Mouse (Mus musculus) megakaryocyte, embryonic 14.5 days (primary cell): Measurements from ENCODE around the gene Scgb1b18. TPM values are rescaled to one million over a fixed set of nuclear protein-coding genes. Genes with fewer than 3 reads are reported as not detected.
"Not testable (repeated sequence)": the region's sequence is repeated elsewhere in the genome, so short reads cannot be mapped to it uniquely, and the experiment has no call there.

Source experiments
- H3K27me3 ChIP-seq: replicated peaks from 2 replicates; pipeline ENCODE3; 2012; ENCODE audit warnings: inconsistent platforms
- H3K36me3 ChIP-seq: replicated peaks from 2 replicates; pipeline ENCODE3; 2012; ENCODE audit warnings: low read length, inconsistent platforms, mixed read lengths
- H3K4me1 ChIP-seq: 2 replicates; pipeline ENCODE4 v1.6.1; 2012; ENCODE audit warnings: inconsistent platforms
- H3K4me3 ChIP-seq: replicated peaks from 2 replicates; pipeline ENCODE3; 2012; ENCODE audit warnings: moderate library complexity, mild to moderate bottlenecking, inconsistent platforms
- H3K9me3 ChIP-seq: 2 replicates; pipeline ENCODE4 v1.6.1; 2012; ENCODE audit warnings: inconsistent platforms
- polyA plus RNA-seq: library from polyadenylated mRNA; stranded (reverse); fragments of >175 nt; gene quantifications from 2 replicates; pipeline ENCODE4 v1.2.3, GENCODE M21; 2012; ENCODE audit warnings: low replicate concordance; ENCODE audit not compliant: insufficient read depth

Gene Scgb1b18
- not detected in 2 replicates for polyA plus RNA-seq

GRCm38 (mm10) chr7:33185268-33185667 lies at the start of gene Scgb1b18:
Gene Scgb1b18 (plus strand): TSS chr7:33185568.
- not testable (repeated sequence) for H3K36me3 ChIP-seq, H3K27me3 ChIP-seq, H3K4me3 ChIP-seq, H3K4me1 ChIP-seq, H3K9me3 ChIP-seq

DNA sequence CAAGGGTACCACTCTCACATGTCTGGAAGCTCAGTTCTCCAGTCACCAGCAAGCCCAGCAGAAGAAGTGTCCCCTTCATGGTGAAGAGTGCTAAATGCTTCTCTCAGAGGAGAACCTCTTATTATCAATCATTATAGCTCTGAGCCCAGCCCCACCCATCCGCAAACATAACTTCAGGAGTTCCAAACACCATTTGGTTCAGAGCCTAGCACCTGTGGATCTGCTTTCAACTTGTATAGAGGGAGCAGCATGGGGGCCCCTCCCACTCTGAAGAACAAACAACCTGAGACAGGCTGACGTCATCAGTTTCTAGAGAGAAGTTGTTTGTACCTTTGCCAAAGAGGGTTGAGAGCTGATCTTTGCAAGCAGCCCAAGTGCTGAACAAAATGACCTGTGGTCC lies 11.6 kb upstream of the Scgb1b18 start, which contains the start of gene Scgb2b18:
TSS of gene Scgb2b18 (minus strand) at position 101 of the 400 bp plus-strand sequence.
- not testable (repeated sequence) for H3K4me3 ChIP-seq, H3K27me3 ChIP-seq

More for the DNA sequence above, 11.6 kb upstream of the Scgb1b18 start, which contains the start of gene Scgb2b18:
- not testable (repeated sequence) for H3K9me3 ChIP-seq, H3K4me1 ChIP-seq, H3K36me3 ChIP-seq

Other genes with a start within 250 kb of the Scgb1b18 start
- gene Scgb2b17, start 129.0 kb upstream of the Scgb1b18 start, polyA plus RNA-seq: not detected in 2 replicates
- not detected in 2 replicates for gene Scgb1b17, start 122.1 kb upstream of the Scgb1b18 start, polyA plus RNA-seq
- gene Scgb2b18, start 11.7 kb upstream of the Scgb1b18 start, polyA plus RNA-seq: not detected in 2 replicates
- not detected in 2 replicates for gene Scgb2b19, start 94.8 kb downstream of the Scgb1b18 start, polyA plus RNA-seq
- not detected in 2 replicates for gene Scgb1b19, start 101.7 kb downstream of the Scgb1b18 start, polyA plus RNA-seq
- gene Scgb2b20, start 180.8 kb downstream of the Scgb1b18 start, polyA plus RNA-seq: not detected in 2 replicates
- not detected in 2 replicates for gene Scgb1b20, start 187.7 kb downstream of the Scgb1b18 start, polyA plus RNA-seq